Mouse (Mus musculus): ENCODE measurements around the gene Chst11. TPM values are rescaled to one million over a fixed set of nuclear protein-coding genes. Genes with fewer than 3 reads are reported as not detected.

The Chst11 gene
- 12.5 and 15.3 TPM in 2 replicates for total RNA-seq (2014; fragmentation: Nextera tagmentation)
- 20.8 TPM in 2 replicates for total RNA-seq (2017)

DNA sequence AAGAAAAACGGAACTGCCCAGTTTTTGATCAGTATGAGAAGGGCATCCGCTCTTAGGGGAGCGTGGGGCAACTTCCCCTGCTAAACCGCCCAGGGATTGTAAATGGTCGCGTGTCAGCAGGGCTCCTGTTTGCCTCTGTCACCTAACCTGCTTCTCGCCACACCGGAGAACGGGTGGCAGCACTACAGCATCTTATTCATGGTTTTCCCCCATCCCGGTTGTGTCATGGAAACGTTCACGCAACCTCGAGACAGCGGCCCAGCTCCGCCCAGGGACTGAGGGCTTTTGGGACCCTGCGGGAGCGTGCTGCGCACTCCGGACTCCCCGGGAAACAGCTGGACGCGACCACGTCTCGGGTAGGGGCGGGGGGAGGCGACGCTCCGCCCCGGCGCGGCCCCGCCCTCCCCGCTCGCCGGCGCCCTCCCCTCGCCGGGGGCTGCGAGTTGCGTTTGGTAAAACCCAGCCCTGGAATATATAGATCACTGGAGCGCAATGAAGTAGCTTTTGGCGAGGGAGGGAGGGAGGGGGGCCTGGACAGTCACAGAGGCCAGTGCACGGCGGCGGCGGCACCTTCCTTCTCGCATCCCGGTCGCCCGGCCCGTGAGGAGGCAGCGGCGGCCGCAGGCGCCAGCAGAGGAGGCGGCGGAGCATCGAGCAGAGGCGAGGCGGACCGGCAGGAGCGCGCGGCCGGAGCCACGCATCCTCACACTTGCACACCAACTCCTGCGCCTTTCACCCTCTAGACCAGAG lies at the start of gene Chst11:
Gene Chst11, plus strand, starts transcription at position 549 of the 750 bp plus-strand sequence.
- peak; percentile 79 for ATAC-seq (replicated peaks; ENCODE audit: poor library complexity, severe bottlenecking)

DNA sequence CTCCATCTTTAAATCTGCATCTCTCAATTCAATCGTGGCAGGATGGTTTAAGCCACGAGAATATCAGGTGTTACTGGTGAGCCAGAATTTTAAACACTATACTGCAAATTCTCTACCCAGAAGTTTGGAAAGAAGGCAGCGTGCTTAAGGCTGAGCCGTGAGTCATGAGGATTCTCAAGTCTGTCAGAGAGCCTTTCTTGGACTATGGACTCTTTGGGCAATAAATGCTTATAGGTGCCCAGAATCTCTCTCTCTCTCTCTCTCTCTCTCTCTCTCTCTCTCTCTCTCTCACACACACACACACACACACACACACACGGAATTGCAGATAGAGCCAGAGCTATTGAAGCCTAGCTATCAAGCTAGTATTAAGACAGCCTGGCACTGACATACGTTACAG lies 49.5 kb upstream of the Chst11 start:
- ATAC-seq (replicated peaks; ENCODE audit: poor library complexity, severe bottlenecking) = no peak

DNA sequence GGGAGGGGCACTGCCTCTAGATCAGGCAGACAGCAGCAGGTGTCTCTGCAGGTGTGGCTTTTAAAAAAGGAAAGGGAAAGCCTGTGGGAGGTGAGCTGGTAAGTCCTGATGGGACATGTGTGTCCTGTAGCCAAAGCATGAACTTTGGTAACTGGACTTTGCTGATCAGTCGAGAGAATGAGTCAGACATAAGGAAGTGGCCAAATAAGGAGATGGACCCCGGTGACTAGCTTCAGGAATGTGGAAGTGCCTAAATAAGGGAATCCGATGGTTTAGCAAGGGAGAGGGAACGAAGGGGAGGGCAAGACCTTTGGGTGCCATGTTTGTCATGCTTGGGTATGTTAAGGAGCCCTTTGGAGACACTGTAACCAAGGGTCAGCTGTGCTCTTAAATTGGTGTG lies 31.9 kb upstream of the Chst11 start:
- peak; percentile 39 for ATAC-seq (replicated peaks; ENCODE audit: poor library complexity, severe bottlenecking)

DNA sequence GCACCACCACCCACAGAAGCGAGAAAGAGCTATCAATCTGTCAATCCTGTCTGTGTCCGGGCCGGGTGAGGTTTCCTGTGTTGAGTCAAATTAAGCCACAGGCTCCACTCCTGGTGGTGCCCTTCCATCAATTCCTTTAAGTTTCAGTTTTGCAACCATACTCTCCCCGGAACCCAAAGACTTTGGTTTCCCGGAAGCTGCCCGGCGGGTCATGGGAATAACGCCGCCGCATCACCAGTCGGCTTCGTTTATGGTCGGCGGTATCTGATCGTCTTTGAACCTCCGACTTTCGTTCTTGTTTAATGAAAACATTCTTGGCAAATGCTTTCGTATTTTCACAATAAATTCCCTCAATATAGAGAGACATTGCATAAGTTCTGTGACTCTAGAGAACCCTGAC lies 30.2 kb upstream of the Chst11 start:
- peak; percentile 67 for ATAC-seq (replicated peaks; ENCODE audit: poor library complexity, severe bottlenecking)

DNA sequence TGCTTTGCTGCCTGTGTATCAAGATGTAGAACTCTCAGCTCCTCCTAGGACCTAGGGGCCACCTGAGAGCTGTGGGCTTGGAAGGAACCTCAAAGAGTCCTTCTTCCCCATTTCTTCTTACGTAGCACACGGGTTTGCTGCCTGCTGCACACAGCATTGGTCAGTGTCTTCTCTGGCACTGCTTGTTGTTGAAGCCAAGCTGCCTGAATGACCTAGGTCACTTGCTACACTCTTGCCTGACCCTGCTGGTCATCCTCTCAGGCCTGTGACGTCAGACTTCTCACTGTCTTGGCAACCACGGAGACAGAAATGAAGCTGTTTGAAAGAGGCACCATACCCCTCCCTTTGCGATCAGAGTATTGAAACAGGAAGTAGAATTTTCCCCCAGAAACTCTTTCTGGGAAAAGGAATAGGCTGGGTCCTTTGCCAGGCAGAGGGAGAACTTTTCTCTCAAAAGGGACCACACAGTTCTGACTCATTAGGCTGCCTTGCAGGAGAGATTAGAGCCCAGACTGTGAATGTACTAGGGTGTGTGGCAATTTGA lies 27.0 kb upstream of the Chst11 start:
- ATAC-seq (replicated peaks; ENCODE audit: poor library complexity, severe bottlenecking) = peak; percentile 60

DNA sequence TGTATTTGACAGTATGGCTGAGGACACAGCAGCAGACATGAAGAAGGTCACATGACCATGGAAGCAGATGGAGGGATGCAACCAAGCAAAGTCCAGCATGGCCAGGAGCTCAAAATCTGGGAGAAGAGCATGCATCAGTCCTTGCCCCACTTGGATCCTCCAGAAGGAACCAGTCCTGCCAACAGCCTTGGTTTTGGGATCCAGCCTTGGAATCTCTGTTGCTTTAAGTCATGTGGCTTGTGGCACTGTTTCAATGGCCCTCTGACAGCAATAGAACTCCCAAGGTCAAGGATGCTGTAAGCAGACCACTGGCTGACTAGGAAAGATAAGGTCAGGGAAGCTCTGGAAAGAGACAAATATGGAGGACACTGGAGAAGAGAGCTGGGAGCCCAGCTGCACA lies 26.0 kb upstream of the Chst11 start:
- ATAC-seq (replicated peaks; ENCODE audit: poor library complexity, severe bottlenecking) = no peak

DNA sequence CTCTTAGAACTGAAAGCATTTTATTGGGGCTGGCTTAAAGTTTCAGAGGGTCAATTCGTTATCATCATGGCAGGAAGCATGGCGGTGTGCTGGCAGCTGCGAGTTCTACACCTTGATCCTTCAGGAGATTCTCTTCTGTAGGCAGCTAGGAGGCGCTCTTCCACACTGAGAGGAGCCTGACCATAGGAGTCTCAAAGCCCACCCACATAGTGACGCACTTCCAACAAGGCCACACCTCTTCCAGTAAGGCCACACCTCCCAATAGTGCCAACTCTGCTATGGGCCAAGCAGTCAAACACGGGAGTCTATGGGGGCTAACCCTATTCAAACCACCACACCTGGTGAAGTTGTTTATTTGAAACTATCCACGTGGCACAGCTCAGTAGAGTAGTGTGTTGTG lies 24.0 kb upstream of the Chst11 start:
- peak; percentile 62 for ATAC-seq (replicated peaks; ENCODE audit: poor library complexity, severe bottlenecking)

DNA sequence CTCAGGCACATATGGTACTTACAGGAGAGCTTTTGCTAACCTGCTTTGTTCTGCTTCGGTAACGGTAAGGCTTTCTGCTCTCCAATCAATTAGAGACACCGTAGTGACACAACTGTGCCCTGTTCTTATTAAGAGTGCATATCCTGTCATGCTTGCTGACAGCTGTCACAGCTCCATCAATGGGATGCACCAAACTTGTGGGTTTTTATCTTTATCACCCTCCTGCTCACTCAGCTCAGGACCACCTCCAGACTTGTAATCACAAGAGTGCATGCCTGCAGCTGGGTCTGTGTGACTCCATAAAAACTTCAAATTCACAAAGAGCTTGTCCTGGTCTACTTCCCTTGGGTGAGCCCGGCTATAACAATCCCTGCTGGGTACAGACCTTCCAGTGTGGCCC lies 23.3 kb upstream of the Chst11 start:
- no peak for ATAC-seq (replicated peaks; ENCODE audit: poor library complexity, severe bottlenecking)

DNA sequence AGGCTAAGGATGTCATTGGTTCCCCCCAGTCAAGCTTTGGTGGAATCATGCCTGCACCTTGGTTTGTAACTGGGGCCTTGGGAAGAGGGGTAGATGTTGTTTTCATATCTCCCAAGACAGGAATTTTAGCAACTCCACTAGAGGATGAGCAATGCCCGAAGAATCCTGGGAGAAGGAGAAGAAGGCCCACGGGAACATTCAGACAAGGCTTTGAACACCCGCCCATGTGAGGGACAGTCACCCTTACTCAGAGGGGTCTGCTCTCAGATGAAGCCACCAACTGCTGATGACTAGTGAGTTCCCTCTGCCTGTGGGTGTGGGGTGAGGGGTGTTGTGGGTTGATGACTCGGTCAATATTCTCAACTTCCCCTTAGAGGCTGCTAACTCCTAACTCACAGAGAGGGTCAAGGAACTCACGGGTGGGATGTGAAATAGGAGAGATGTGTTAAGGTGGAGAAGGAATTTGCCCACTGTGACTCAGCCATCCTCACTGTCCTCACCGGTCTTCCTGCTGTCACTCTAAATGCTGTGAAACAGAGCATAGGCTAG lies 22.8 kb upstream of the Chst11 start:
- ATAC-seq (replicated peaks; ENCODE audit: poor library complexity, severe bottlenecking) = peak; percentile 74

DNA sequence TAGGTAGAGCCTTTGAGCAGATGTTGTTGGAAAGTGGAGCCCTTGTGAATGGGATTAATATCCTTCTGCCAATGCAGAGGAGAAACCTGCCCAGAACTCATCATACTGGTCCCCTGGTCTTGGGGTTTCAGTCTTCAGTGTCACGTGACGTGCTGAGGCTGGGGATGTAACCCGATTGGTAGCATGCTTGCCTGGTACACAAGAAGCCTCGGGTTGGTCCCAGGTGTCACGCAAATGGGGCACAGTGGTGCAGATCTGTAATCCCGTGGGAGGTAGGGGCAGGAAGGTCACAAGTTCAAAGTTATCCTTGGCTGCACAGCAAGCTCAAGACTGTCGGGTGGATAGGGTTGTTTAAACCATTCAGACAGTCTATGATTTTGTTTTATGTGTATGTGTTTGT lies 20.8 kb upstream of the Chst11 start:
- ATAC-seq (replicated peaks; ENCODE audit: poor library complexity, severe bottlenecking) = no peak

DNA sequence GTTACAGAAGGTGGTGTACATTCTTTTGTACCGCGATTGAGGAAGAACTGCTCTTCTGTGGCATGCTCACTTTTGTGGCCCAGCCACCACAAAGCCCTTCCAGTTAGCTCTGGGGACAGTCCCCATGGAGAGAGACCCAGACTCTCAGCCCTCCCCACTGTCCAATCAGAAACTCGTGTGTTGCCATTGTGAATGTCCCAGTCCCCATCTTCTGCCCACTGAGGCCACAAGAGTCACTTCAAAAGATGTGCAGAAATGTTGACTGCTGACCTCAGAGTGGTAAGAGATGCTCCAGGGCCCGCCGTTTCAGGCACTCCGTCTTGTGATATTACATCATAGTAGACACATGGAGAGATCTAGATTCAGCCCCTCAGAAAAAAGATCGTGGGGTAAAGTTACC lies 18.6 kb upstream of the Chst11 start:
- ATAC-seq (replicated peaks; ENCODE audit: poor library complexity, severe bottlenecking) = no peak

DNA sequence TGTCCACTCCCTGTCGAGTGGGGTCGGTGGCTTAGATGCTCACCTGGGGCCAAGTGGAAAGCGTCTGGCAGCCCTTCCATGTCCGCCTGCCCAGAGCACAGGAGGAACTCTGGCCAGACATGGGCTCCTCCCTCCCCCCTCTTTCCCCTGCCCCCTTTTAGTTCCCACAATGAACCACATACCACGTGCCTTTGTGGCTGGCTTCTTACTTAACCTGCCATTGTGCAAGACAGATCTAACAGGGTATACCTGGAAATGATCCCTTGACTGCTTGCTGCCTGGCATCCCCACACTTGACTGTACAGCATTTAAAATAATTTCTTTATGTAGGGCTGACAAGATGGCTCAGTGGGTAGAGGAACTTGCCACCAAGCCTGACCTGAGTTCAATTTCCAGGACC lies 15.7 kb upstream of the Chst11 start:
- peak; percentile 81 for ATAC-seq (replicated peaks; ENCODE audit: poor library complexity, severe bottlenecking)

DNA sequence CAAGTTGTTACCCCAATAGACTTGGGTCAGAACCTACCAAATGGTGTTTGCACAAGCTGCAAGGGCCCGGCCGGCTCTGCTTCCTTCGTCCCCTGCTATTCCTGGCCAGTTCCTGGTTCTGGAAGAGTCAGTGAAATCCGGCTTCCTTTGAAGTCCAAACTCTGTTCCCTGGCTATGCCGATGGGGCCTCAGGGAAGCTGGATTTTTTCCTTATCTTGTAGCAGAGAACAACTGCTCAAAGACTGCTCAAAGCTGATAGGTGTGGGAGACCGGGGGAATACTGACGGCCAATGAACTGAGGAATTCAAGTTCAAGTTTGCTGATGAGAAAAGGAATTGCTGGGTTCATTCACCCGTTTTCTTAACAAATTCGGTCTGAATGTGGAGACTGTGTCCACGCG lies 13.7 kb upstream of the Chst11 start:
- no peak for ATAC-seq (replicated peaks; ENCODE audit: poor library complexity, severe bottlenecking)

DNA sequence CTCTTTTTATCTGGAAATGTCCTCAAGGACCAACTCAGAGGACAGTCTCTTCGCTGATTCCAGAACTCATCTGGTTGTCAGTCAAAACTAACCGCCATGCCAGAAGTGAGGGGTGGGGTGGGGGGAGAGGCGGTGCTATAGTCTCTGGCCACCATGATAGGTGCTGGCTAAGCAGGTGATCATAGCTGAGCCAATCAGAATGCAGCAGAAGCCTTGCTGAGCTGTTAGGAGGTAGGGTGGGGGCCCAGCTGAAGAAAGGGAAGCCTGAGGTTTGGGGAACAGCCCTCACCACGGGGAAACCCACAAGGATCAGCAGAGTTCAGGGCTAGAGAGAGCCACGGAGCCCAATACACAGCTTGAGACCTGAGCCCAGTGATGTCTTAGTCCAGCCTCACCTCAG lies 11.1 kb upstream of the Chst11 start:
- peak; percentile 89 for ATAC-seq (replicated peaks; ENCODE audit: poor library complexity, severe bottlenecking)

DNA sequence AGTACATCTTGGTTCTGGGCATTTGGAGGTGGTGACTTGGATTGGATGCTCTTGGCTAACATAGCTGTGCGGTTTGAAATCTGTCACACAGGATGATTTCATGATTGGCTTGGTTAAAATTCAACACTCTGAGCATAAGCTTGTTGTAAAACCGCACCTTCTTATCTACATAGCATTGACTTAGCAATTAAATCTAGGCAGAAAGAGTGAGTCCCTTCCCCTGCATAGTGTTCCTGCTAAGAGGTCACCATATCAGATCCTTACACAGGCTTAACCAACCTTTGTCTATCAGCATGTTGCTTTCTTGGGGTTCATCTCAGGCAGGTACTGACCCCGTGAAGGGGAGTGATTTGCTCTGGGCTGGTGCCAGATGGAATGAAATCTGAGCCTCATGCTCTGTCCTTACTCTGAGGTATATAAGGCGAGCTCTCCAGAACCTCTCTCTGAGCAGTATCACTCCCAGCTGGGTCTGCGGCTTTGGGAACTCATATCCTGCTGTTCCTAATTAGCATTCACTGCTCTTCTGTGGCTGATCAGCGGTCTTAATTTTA lies 10.6 kb upstream of the Chst11 start:
- peak; percentile 18 for ATAC-seq (replicated peaks; ENCODE audit: poor library complexity, severe bottlenecking)

DNA sequence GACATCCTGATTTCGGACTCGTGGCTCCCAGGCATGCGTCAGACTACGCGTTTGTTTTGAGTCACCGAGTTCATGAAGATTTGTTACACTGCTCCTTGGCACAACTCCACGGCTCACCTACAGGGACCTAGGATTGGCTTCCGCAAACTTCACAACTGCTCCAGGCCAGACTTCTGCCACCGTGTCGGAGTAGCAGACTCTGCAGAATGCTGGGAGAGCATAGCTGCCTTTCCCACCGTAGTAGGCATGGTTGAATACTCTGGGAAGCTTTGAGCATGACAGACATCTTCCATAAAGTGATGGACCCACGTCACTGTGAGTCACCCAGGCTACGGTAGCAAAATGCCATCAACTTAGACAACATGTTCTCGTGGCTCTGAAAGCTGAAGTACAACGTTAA lies 9.5 kb upstream of the Chst11 start:
- no peak for ATAC-seq (replicated peaks; ENCODE audit: poor library complexity, severe bottlenecking)

DNA sequence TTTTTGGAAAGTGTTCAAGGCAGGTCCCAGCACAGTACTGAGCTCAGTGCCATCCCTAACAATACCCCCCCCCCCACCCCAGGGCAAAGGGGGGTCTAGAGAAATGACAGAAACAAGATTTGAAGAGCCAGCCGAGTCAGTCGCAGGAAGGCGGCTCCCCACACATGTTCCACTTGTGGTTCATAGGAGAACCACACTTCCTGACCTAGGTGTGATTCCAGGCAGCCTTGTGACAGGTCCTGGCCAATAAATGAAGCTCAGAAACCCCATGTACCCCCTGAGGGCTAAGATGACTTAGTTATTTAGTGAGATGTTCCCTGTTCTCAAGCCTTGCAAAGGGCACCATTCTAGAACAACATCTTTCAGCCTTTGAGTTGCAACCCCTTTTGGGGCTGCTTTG lies 3.0 kb upstream of the Chst11 start:
- no peak for ATAC-seq (replicated peaks; ENCODE audit: poor library complexity, severe bottlenecking)

DNA sequence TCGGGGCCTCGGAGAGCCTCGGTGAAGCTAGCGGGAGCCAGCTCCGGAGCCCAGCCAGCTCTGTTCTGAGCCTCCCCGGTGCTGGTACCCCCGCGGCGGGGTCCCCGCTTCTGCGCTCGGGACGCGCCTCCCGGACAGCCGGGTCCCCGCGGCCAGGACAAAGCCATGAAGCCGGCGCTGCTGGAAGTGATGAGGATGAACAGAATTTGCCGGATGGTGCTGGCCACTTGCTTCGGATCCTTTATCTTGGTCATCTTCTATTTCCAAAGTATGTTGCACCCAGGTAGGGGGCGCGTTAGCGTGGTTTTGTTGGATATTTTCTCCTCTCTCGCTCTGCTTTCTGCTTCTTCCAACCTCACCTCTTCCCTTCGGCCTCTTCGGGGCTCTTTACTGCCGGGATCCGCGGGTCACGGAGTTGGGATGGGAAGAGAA lies 418 bp downstream of the Chst11 start:
- ATAC-seq (replicated peaks; ENCODE audit: poor library complexity, severe bottlenecking) = no peak; the same call in 1 of the 2 replicates

DNA sequence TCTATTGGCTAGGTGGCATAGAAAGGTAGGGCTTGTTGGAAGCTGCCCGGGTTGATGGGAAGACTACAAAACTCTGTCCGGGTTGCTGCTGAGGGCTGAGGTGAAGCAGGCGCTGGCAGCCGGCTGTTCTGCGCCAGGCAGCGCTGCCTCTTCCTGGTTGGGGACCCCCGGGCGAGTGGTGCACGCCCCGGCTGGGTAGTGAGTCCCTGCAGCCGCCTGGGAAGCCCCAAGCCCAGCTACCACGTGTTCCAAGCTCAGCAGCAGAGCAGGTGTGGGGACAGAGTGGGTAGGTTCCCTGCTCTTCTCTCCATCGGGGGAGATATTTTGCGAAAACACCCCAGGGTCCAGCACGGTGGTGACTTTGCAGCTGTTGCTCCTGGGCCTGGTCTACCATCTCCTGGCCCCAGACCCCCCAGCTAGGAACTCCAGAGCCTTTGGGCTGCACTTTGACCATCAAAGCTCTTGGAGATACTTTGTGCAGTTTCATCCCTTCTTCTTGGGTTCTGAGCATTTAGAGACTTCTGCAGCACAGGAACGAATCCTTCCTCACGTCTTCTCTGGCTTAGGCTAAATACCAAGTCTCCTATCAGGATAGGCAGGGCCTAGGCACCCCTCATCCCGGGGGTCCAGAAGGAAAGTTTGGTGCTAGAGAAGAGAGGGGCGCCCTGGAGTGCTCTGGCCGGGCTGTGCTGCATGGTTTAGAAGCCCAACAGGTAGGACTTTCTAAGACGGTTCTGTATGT lies 1.1 kb downstream of the Chst11 start:
- peak; percentile 12 for ATAC-seq (replicated peaks; ENCODE audit: poor library complexity, severe bottlenecking)

DNA sequence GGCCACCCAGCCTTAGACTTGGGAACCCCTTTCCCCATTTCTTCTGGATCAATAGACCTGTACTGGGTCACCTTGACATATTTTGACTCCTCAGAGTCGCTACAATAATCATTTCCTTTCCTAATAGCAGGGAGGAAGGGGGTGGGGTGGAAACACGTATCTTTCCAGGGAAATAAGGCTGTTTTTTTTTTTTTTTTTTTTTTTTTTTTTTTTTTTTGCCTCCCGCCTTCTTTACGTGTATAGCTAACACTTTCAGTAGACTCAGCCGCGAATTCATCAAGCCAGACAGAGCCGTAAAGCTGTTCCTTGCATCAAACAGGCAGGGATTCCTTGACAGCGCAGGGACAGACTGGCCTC lies 1.7 kb downstream of the Chst11 start:
- no peak for ATAC-seq (replicated peaks; ENCODE audit: poor library complexity, severe bottlenecking)

DNA sequence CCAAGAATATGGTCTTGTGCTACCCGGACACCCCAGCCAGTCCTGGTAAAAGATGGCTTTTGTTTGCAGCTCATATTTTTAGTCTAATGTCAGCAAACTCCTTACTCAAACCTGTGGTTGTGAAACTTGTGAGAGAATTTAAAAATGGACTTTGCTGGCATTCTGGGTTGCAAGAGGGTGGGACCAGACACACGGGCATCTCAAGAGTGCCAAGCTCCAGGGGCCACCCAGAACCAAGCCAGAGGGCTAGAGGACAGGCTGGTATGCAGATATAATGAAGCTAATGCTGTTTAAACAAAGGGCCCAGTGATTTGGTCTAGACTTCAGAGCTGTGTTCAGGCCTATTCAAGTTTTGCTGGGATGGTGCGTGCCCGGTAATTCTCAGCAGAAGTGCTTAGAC lies 2.1 kb downstream of the Chst11 start:
- ATAC-seq (replicated peaks; ENCODE audit: poor library complexity, severe bottlenecking) = no peak
